Mouse (Mus musculus) ovary, postnatal 10 days (tissue): ENCODE measurements around the gene Gnpnat1.
"Not testable (repeated sequence)": the region's sequence is repeated elsewhere in the genome, so short reads cannot be mapped to it uniquely, and the experiment has no call there.

Source experiments
- DNase-seq: peaks from one replicate; pipeline ENCODE4 v3.0.0; 2022; ENCODE audit warnings: low spot score

The Gnpnat1 gene

DNA sequence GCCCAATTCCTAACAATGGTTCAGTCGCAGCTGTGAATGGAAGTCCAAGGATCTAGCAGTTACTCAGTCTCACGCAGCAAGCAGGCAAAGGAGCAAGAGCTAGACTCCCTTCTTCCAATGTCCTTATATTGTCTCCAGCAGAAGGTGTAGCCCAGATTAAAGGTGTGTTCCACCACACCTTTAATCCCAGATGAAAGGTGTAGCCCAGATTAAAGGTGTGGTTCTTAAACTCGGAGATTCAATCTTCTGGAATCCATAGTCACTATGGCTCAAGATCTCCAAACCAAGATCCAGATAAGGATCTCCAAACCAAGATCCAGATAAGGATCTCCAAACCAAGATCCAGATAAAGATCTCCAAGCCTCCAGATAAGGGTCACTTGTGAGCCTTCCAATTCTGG, at the start of gene Gnpnat1:
Gene Gnpnat1, minus strand, starts transcription at position 101 of the 400 bp plus-strand sequence.
- DNase-seq = not testable (repeated sequence)

DNA sequence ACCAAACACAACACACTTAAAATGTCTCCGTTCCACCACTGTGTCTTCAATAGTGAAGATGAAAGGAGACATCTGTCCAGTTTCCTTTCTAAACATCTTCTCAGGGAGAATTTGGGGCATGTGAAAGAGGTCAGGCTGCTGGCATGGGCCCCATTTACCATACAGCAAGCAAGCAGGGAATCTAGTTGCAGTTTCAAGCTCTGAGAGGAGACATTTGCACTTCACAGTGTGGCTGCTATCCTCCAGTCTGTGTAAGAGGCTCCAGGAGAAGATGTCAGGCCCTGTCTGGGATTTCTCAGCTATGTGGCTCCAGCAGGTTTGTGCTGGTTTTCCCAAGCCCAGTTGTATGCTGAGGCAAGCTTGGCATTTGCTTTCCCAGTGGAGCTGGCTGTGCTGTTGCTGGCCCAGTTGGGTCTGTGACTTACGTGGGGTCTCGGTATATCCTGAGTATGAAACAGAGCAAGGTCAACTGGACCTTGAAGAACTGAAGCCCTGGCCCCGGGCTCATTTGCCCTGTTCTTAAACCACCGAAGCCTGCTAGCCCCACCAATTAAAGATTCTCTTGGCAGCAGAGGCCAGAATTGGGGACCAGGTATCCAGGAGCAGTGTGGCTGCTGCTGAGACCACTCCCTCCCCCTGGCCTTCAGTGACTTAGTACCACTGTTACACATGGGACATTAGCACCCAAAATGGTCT, 49.0 kb upstream of the Gnpnat1 start:
- no peak for DNase-seq

DNA sequence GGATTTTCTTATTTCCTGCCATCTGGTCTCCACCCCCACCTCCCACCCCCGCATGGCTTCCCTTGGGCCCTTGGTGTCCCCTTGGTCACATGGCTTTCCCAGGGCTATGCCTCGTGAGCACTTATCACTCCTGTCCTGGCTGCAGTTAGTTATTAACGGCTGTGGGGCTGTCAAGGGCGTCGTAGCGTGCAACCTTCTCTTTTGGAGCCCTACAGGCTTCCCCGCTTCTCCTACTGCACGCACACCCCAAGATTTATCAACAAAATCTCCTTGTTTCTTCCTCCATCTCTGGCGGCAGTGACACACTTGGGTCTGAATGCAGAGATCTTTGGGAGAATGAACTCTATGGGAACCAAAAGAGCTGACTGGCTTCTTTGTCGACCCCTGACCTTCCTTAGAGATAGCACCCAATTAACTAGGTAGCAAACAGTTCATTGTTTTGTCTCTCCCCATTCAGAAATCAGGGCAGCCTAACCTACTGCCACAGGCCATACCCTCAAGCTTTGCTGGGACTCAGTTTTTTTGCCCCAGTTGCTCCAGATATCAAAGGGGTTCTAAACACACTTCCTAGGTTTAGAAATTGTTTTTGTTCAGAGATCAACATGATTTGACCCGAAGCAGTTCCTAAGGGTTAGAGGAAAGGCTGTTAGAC, 48.3 kb upstream of the Gnpnat1 start:
- DNase-seq = no peak

DNA sequence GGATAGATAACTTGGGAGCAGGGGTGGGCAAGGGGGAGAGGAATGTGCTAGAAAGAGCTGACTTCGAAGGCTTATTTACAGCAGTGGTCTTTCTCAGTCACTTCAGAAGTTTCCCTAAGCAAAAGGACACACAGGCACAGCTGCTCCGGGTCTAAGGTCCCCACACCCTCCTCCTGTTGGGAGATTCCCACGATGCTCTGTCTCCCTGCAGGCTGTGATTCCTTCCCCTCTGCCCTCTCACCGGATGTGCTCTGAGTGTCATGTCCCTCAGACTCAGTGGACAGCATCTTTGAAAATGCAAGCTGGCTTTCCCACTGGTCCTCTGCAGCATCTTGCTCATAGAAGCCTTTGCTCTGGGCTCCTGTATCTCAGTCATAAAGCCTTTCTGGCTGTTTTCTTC, 47.4 kb upstream of the Gnpnat1 start:
- DNase-seq = no peak

DNA sequence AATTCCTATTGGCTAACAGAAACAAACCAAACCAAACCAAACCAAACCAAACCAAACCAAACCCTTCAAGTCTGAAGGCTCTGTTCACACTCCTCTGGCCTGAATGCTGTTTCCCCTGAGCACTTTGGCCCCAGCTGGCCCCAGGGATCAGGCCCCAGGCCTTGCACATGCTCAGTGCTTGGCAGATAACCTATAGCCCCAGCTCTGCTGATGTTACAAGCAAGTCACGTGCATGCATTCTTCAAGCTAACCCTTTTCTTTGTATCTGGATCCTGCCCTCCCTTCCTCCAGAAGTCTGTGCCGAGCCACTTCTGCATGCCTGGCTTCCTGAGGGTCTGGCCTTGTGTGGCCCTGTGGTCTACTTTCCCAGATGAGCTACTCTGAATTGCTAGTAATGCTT, 46.4 kb upstream of the Gnpnat1 start:
- DNase-seq = no peak

DNA sequence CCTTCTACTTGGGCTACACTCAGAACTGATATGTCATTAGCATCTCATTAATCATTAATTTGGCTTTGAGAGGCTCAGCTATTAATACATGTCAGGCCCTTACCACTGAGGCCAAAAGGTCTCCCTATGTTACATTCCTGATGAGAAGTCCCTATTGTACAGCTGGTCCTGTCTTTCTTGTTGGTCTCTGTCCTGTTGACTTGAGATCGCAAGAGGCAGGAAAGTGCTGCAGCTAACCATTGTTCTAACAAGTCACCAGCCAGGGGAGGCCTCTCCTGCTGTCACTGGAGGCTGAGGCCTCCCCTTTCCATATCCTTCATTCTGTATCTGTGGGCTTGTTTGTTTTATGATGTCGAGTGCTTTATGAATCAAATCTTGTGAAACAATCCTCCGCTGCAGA, 42.1 kb upstream of the Gnpnat1 start:
- DNase-seq = no peak

DNA sequence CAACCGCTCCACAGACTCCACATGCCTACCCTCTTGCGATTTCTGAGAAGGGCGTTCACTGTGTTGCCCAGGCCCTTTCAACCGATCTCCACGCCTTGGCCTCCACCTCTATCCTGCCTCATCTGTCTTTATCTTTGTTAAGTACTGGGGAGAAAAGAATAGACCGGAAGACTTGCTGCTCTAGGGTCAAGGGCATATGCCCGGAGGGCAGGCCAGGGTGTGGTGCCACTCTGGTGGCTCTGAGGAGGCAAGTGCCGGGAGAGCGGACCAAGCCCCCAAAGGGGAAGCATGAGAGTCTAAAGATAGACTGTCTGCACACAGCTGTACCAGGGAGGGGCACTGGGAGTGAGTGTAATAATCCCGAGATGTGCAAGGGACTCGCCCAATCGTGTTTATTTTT, 40.7 kb upstream of the Gnpnat1 start:
- no peak for DNase-seq

DNA sequence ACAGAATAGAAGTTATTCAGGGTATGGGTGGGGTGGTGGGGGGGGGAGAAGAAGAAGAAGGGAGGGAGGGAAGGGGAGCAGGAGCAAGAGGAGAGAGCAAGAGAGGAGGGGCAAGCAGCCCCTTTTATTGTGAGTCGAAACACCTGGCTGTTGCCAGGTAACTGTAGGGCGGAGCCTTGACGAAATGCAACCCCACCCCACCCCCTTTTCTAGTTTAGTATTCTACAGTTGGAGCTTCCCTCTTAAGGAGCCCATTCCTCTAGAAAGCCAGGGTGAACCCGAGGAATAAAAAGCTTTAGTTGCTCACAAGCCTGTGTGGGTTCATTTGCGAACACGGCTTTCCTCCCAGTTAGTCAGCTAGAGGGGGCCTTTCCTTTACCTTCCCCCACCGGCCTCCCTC, 40.2 kb upstream of the Gnpnat1 start:
- no peak for DNase-seq

DNA sequence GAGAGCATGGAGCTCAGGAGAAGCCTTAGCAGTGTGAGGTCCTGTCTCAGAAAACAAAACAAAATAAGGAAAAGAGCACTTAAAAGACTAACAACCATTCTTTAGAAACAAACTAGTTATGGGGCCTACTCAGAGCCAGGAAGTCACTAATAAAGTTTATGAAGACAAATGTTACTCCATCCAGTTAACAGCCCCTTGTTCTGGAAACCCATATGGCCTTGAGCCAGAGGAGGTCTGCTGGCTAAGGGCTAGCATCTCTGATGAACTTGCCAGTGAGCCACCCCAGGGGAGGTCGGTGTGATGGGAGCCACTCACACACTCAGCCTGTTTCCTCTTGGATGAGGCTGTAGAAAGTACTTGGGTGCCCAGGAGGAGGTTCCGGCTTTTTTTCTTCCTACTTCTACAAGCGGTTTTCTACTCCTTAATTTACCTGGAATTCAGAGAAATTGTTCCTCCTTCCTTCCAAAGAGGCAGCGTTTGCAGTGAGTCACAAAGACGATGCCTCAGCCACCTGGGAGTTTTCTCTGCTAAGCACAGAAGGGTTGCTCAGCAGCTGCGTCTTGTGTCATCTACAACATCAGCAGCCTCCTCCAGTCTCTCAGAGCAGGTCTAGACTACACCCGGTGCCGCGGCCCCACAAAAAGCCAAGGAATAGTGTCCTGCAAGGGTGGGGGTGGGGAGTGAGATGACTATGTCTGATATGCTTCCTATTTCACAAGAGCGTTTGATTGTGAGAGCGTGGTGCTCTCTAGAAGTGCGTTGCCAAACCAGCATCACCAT, 38.3 kb upstream of the Gnpnat1 start:
- DNase-seq = no peak

DNA sequence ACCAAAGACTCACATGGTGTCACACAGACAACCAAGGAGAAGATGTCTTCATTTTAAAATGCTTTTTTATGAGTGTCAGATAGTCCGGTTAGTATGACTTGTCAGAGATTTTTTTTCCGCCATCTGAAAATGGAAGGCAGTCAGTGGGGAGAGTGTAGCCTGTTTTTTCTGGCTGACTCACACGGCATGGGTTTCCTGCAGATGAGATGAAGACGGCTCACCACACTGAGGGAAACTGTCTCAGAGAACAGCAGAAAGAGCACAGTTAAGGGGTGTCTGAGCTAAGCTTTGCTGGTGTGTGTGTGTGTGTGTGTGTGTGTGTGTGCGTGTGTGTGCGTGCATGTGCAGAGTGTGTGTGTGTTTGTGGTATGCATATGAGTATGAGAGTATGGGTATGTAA, 36.6 kb upstream of the Gnpnat1 start:
- DNase-seq = no peak

DNA sequence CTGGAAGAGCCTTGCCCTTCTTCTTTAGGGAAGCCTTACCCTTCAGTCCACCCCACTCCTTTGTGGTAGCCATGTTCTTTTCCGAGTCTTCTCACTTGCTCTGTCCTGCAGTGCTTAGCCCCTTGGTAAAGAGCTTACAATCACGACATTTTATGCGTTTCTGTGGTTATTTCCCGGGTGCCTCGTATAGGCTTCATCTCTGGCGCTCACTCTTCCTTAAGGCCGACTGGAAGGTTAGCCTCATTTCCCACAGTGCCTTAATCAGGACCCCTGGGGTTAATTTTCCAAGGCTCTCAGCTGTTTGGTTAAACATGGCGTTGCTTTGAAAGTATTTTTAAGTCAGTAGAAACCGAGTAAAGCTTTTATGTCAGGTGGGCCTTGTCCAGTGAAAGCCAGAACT, 34.7 kb upstream of the Gnpnat1 start:
- no peak for DNase-seq

DNA sequence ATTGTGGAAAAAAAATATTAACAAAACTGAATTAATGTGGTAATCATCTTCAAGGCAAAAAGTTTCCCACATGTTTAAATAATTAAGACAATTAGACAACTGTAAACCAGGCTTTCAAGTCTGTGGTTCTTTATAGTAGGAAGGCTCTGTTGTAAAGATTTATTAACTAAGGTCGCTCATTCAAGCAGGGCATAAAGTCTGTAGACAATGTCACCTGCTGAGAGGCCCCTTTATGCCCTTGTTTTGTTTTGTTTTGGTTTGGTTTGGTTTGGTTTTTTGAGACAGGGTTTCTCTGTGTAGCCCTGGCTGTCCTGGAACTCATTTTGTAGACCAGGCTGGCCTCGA, 34.2 kb upstream of the Gnpnat1 start:
- no peak for DNase-seq

DNA sequence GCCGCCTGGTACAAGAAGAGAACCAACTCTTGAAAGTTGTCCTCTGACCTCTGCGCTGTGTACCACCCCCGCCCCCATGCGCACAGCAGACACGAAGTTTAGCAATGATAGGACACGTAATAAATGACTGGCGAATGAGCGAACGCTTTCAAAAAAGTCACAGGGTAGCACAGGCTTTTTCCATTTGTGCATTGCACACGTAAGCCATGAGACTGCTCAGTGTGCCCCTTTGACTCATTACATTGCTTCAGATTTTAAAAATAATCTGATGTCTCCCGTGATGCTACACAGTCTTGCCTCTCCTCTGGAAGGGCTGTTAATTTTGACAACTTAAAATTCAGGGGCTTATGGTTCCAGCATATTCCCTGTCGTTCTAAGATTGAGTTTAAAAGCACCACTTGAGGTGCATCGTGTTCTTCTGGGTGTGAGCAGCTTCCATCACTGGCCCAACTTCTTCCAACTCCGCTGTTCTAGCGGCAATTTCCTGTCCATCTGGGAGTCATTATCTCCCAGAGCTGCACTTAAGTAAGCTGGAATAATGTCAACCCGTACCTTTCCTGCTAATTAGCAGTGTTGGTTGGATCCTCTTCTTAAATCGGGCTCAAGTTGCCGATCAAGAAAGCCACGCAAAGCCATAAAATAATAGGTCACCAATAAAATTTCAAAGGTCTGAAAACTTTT, 33.7 kb upstream of the Gnpnat1 start:
- no peak for DNase-seq

DNA sequence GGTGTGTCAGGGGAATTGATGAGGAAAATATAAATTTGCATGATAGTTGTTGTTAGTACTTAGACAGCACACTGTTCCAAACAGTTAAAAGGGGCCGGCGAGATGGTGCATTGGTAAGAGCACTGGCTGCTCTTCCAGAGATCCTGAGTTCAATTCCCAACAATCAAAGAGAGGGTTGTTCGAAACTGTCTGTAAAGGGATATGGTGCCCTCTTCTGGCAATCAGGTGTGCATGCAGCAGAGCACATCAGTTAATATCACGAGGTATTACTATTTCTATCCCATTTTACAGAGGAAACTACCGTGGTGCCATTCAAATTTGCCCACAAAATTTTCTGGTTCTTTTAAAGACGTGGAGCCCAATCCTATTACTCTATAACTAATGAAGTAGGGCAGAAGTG, 29.5 kb upstream of the Gnpnat1 start:
- DNase-seq = no peak

DNA sequence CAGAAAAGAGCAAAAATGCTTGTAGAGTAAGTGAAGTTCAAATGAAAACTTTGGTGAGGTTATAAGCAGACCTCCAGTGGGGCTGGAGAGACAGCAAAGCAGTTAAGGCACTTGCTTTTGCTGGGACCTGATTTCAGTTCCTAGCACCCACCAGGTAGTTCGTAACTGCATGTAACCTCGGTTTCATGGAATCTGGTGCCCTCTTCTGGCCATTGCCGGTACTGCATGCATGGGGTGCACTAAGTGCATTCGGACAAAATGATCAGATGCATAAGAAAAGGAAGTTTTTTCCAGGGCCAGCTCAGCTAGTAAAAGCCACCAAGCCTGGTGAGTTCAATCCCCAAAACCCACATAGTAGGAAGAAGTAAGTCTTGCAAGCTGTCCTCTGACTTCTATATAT, 27.3 kb upstream of the Gnpnat1 start:
- no peak for DNase-seq

DNA sequence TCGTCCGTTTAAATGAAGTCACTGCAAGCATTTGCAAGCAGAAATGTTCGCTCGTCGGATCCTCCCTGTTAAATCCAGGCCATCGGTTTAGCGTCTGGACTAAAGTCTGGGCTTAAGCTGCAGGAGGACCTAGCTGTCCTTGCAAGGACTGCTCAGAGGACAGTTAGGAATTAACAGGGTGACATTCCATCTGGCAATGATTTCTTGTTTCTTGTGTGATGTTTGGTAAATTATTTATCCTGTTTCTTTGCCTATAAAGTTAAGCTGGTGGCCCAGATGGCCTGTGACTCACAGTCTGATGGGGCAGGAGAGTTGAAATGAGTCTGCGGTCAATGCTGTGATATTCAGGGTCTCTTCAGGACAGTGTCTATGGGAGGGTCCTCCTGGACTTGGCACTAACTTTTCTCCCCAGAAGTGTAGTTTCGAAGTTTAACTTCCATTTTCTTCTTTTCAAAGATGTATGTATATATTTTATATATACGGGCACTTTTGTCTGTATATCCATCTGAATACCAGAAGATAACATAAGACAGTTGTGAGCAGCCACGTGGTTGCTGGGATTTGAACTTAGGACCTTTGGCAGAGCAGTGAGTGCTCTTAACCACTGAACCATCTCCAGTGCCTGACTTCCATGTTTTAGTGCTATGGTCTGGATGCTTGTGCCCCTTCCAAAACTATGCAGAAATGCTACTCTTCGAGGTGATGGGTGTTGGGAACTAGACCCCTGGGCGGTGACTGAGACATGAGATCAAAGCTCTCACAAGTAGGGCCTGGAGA, 25.5 kb upstream of the Gnpnat1 start:
- no peak for DNase-seq

DNA sequence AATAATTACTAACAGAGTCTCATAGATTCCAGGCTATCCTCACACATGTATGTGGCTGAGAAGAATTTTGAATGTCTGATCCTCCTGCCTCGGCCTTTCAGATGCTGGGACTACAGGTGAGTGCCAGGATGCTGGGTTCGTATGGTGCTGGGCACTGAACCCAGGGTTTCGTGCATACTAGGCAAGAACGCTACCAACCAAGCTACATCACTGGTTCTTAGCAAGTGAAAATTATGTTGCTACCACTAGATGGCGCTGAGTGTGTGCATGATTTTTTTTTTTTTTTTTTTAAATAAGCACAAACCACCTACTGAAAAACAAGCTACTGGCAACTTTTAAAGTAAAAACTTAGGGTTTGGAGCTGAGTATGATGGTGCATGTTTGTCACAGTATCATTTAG, 18.5 kb upstream of the Gnpnat1 start:
- no peak for DNase-seq

DNA sequence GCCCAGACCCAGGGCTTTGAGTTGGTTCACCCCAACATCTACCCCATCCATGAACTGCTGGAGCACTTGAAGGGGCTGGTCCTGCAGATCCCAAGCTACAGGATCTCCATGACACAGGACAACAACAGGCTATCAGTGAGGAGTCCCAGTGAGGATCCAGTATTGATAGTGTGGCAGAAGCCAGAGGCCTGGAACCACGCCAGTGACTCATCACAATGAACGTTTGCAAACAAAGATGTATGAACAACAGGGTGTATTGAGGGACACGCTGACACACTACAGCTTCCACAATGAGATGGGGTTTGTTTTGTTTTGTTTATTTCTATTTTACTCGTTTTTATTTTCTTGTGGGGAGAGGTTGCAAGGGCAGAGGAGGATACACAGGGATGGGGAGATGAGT, 17.7 kb upstream of the Gnpnat1 start:
- DNase-seq = no peak

DNA sequence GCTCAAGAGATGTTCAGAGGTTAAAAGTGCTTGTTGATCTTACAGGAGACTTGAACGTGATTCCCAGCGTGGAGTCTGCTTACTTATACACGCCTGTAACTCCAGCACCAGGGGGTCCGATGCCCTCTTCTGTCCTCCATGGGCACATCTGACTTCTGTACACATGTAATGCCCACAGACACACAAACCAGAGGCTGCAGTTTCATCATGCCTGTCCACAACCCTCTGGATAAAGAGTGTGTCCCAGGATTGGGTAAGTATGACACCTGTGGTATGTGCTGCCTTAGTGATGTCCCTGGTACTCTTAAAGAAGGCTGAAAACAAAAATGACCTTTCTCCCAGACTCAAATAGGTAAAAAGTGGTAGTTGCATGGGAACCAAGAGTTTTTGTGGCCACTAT, 14.6 kb upstream of the Gnpnat1 start:
- DNase-seq = no peak

DNA sequence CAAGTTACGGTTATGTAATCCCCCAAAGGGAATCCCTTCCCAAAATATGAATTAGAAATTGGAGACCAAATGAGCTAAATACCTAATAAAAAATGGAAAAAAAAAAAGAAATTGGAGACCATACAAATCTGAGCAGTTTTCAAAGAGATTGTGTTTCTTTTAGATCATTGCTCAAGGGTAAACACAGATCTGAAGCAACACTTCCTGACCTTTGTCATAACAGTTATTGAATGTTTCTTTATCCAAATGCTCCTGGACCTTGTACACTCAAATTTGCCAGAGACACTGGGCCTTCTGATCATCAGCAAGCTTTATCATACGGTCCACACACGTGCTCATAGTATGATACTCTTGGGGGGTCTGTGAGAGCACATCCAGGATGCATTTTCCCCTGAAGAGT, 13.8 kb upstream of the Gnpnat1 start:
- DNase-seq = no peak

DNA sequence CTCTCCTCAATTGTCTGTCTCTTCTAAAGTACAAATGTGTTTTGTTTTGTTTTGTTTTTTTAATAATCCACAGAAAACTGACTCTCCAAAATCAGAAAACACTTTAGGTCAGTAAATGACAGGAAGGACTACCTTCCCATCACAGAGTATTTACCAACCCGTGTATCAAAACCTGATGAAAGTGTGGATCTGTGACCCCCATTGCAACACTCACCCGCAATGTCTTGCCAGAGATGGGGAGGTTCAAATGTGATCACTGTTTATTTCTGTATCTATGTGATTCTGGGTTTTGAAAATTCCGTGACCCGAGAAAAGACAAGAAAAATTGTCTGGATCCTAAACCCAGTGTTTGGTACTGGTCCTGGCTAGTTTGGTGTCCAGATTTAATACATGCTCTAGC, 11.6 kb upstream of the Gnpnat1 start:
- no peak for DNase-seq

DNA sequence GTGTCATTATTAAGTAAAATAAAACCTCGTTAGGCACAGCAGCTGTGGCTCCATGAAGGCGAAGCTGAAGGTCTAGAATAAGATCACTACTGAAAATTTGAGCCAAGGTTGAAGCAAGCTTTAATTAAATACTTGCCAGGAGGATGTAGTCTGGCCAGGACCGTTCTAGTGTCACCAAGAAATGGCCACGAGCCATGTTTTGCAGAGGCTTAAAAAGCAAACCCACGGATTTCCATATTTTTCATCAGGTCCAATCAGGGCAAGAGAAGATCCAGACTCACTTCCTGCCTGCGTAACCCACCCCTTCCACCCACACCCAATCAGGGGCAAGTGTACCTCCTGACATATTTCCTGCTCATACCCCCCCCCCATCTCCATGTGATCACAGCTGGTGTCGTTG, 1.1 kb downstream of the Gnpnat1 start:
- no peak for DNase-seq
